Mouse (Mus musculus) liver, postnatal 0 days (tissue): ENCODE measurements around the gene Ubr1. TPM values are rescaled to one million over a fixed set of nuclear protein-coding genes. Genes with fewer than 3 reads are reported as not detected.

Source experiments
- ATAC-seq: fragments of 200-750 bp; cut with Nextera tagmentation; 2 replicates; pipeline ENCODE4 v1.8.0; 2017; ENCODE audit warnings: mild to moderate bottlenecking, moderate library complexity
- DNase-seq: peaks from one replicate; pipeline ENCODE4 v3.0.0-alpha.2; 2016
- H3K27ac ChIP-seq: fragments of 300-500 bp; sonication (generic); 2 replicates; pipeline ENCODE4 v1.5.1; 2014; ENCODE audit warnings: antibody characterized with exemption, moderate library complexity, mild to moderate bottlenecking, low read depth
- H3K27me3 ChIP-seq: fragments of 300-500 bp; sonication (generic); 2 replicates; pipeline ENCODE4 v1.6.1; 2014; ENCODE audit warnings: low read length, control low read depth, mixed read lengths; ENCODE audit not compliant: insufficient read depth
- H3K36me3 ChIP-seq: fragments of 300-500 bp; sonication (generic); replicated peaks from 2 replicates; pipeline ENCODE4 v1.6.1; 2014; ENCODE audit warnings: mild to moderate bottlenecking, control low read depth, low read length, moderate library complexity, mixed read lengths; ENCODE audit not compliant: insufficient read depth
- H3K4me1 ChIP-seq: fragments of 300-500 bp; sonication (generic); 2 replicates; pipeline ENCODE4 v1.6.1; 2014; ENCODE audit warnings: antibody characterized with exemption, mild to moderate bottlenecking, control low read depth; ENCODE audit not compliant: insufficient read depth
- H3K4me2 ChIP-seq: fragments of 300-500 bp; sonication (generic); 2 replicates; pipeline ENCODE4 v1.6.1; 2014; ENCODE audit warnings: low read depth, mild to moderate bottlenecking, low read length, moderate library complexity, mixed read lengths
- H3K4me3 ChIP-seq: fragments of 300-500 bp; sonication (generic); 2 replicates; pipeline ENCODE4 v1.5.1; 2014; ENCODE audit warnings: low read depth, low read length
- H3K9ac ChIP-seq: fragments of 300-500 bp; sonication (generic); replicated peaks from 2 replicates; pipeline ENCODE4 v1.6.1; 2014; ENCODE audit warnings: mild to moderate bottlenecking, moderate library complexity
- H3K9me3 ChIP-seq: fragments of 300-500 bp; sonication (generic); 2 replicates; pipeline ENCODE4 v1.6.1; 2016; ENCODE audit warnings: mild to moderate bottlenecking, control low read depth, low read length, mixed read lengths
- CTCF ChIP-seq: sonication (generic); IDR thresholded peaks from 2 replicates; pipeline ENCODE4 v1.5.1; 2016; ENCODE audit warnings: antibody characterized with exemption, low read depth
- EP300 ChIP-seq: IDR thresholded peaks from 2 replicates; pipeline ENCODE4 v1.6.1; 2016; ENCODE audit warnings: antibody characterized with exemption, low read depth, mild to moderate bottlenecking
- WGBS: fragments of 180-500 bp; shearing (Covaris S2); extraction: QIAGEN DNeasy Blood & Tissue Kit; methylation state at CpG from one replicate; pipeline ENCODE4 v1.1.7; 2014; ENCODE audit not compliant: insufficient replicate concordance; 5-methylcytosine and 5-hydroxymethylcytosine counted together
- microRNA-seq: library from miRNA; unstranded; fragments of <30 nt; microRNA quantifications from one replicate; pipeline ENCODE4, GENCODE M21; 2016
- polyA plus RNA-seq: library from polyadenylated mRNA; unstranded; fragments of >200 nt; fragmentation: Nextera tagmentation; extraction: Ambion mirVana; gene quantifications from 2 replicates; pipeline ENCODE4 v1.2.1, GENCODE M21; 2015

Gene Ubr1
- polyA plus RNA-seq, 1 experiment from 2014 or later: 6.6 TPM

DNA sequence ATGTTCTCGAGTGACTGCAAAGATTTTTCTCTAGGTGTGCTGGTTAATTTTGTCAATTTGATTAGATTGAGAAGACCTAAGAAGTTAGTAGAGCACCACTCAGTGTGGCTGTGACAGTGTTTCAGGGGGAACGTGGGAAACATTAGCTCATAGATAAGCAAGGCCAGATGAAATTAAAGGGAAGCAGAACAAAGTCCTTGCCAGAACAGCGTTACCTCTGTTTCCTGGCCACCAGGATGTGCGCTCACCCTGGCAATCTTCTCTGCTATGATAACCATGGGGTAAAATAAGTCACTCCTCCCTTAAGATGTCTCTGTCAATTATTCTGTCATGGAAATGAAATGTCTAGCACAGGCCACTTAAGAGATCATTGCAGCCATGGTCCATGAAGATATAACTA, 126.5 kb downstream of the Ubr1 start:
- DNase-seq: no peak
- peaks cover 8% of the 10 kb centered on the region; the same call in 1 of the 2 replicates for H3K4me1 ChIP-seq
- WGBS: 44% methylated on average over 4 of the region's 4 CpGs
- no peak for ATAC-seq
- TF ChIP-seq EP300: no peak
- no peak for TF ChIP-seq CTCF
- no peak overlapping the region for H3K4me2 ChIP-seq
- H3K27me3 ChIP-seq: no peaks in the 10 kb centered on the region
- no peaks in the 10 kb centered on the region for H3K9me3 ChIP-seq
- no peak overlapping the region for H3K27ac ChIP-seq
- no peaks in the 10 kb centered on the region for H3K36me3 ChIP-seq
- no peak overlapping the region for H3K4me3 ChIP-seq
- H3K9ac ChIP-seq: no peak overlapping the region

DNA sequence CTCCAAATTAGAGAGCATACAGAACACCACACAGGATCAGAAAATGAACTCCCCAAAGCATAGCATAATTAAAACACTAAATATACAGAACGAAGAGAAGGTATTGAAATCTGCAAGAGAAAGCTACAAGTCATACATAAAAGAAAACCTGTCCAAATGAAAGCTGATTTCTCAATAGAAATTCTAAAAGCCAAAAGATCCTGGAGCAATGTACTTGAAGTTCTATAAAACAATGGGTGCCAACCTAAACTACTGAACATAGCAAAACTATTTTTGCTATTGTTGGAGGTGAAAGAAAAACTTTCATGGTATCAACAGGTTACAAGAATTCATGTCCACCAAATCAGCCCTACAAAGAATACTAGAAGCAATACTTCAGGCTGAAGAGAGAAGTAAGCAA, 129.3 kb downstream of the Ubr1 start:
- TF ChIP-seq EP300 (no peak), CTCF (no peak)

DNA sequence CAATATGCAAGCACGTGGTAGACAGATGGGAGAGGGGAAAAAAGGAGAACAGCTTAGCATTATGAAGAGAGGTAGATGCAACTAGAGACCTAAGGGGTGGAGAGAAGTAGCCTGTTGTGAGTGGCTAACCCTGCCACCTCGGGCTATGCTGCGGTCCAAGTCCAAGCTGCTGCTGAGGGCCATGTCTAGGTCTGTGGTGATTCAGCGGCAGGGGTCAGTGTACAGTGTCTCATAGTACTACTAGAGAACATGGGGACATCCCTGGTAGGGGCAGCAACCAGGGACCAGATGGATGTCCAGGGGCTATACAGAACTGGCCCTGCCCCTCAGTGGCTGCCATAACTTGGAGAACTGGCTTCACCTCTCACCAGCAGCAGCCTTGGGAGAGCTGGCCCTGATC, 135.3 kb downstream of the Ubr1 start:
- H3K27ac ChIP-seq: no peak overlapping the region
- ATAC-seq (no peak), DNase-seq (no peak)
- TF ChIP-seq EP300 (no peak), CTCF (no peak)
- H3K4me2 ChIP-seq: no peak overlapping the region
- no peak overlapping the region for H3K4me3 ChIP-seq
- no peaks in the 10 kb centered on the region for H3K27me3 ChIP-seq
- no peaks in the 10 kb centered on the region for H3K36me3 ChIP-seq
- H3K9ac ChIP-seq: no peak overlapping the region
- no peaks in the 10 kb centered on the region for H3K9me3 ChIP-seq
- H3K4me1 ChIP-seq: no peaks in the 10 kb centered on the region
- 74% methylated on average over 4 of the region's 4 CpGs for WGBS

More for the DNA sequence above, 129.3 kb downstream of the Ubr1 start:
- Histone ChIP-seq H3K27ac (no peak overlapping the region), H3K36me3 (no peaks in the 10 kb centered on the region), H3K9ac (no peak overlapping the region), H3K27me3 (no peaks in the 10 kb centered on the region), H3K4me3 (no peak overlapping the region), H3K9me3 (no peaks in the 10 kb centered on the region), H3K4me2 (no peak overlapping the region), H3K4me1 (peaks cover 8% of the 10 kb centered on the region; the same call in 1 of the 2 replicates)
- ATAC-seq (no peak), DNase-seq (no peak)
- 83% methylated on average over 1 of the region's 1 CpGs for WGBS

DNA sequence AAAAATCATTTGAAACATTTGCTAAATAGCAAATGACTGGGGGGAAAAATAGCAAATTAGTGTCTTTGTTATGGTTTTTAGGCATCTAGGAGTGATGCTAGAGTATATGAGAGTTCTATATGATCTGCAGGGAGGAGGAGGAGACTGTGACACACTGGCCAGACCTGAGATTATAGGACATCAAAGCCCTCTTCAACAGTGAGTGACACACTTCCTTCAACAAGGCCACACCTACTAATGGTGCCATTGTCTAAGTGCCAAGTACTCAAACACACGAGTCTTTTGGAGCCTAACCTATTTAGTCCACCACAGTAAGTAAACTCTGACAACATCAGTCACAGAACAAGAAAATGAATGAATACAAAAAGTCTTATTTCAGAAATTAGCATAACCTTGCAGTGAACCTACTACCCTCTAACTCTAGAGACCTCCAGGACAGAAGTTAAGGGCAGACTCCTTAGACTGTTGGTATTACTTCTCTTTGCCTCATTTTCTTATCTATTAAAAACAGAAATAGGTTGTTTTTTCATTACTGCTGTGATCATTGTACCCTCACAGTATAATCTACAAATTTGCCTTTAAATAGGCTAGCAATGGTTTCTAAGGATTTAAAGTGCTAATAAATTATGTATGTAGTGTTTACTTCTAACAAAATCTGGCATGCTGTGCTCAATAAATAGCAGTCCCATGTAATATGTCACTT, 143.4 kb downstream of the Ubr1 start:
- TF ChIP-seq CTCF (no peak), EP300 (no peak)
- peak; percentile 33 for ATAC-seq
- DNase-seq: no peak
- H3K36me3 ChIP-seq: no peaks in the 10 kb centered on the region
- no peaks in the 10 kb centered on the region for H3K9me3 ChIP-seq
- H3K4me1 ChIP-seq: no peaks in the 10 kb centered on the region; the same call in 1 of the 2 replicates
- H3K4me3 ChIP-seq: no peak overlapping the region
- H3K4me2 ChIP-seq: no peak overlapping the region
- no peak overlapping the region for H3K9ac ChIP-seq
- WGBS: 44% methylated on average over 1 of the region's 1 CpGs
- no peaks in the 10 kb centered on the region for H3K27me3 ChIP-seq
- no peak overlapping the region for H3K27ac ChIP-seq

Small RNAs within 50 kb of the gene (microRNA-seq; reads per million reads assigned to microRNA genes)
- not detected for gene Gm44325

Other genes with a start within 250 kb of the Ubr1 start
- 2.0 and 2.3 TPM in 2 replicates for gene Cdan1, start 120.6 kb downstream of the Ubr1 start, polyA plus RNA-seq
- 0.57 and 0.67 TPM in 2 replicates for gene Ttbk2, start 120.1 kb downstream of the Ubr1 start, polyA plus RNA-seq
- 2.9 and 3.2 TPM in 2 replicates for gene Tmem62, start 6.3 kb upstream of the Ubr1 start, polyA plus RNA-seq
- gene Ccndbp1, start 37.7 kb upstream of the Ubr1 start, polyA plus RNA-seq: 36.0 and 37.4 TPM in 2 replicates
- gene Epb42, start 66.4 kb upstream of the Ubr1 start, polyA plus RNA-seq: 49.1 and 54.9 TPM in 2 replicates
- gene Tgm5, start 115.1 kb upstream of the Ubr1 start, polyA plus RNA-seq: not detected in 2 replicates
- gene Tgm7, start 139.1 kb upstream of the Ubr1 start, polyA plus RNA-seq: not detected in 2 replicates
- gene Adal, start 169.7 kb upstream of the Ubr1 start, polyA plus RNA-seq: 5.5 and 7.3 TPM in 2 replicates
- gene Lcmt2, start 169.9 kb upstream of the Ubr1 start, polyA plus RNA-seq: 10.0 and 10.2 TPM in 2 replicates
- gene Tubgcp4, start 199.9 kb upstream of the Ubr1 start, polyA plus RNA-seq: 8.1 and 9.7 TPM in 2 replicates
- 3.9 and 4.4 TPM in 2 replicates for gene Zscan29, start 200.4 kb upstream of the Ubr1 start, polyA plus RNA-seq